Mouse (Mus musculus): Measurements from ENCODE around the gene Rbl2. TPM values are rescaled to one million over a fixed set of nuclear protein-coding genes. Genes with fewer than 3 reads are reported as not detected.

Gene Rbl2
- polyA plus RNA-seq, 1 experiment from 2014 or later: 20.8 TPM

GRCm38 (mm10) chr8:91117537-91117936 is 47.7 kb downstream of the Rbl2 start:
- no peak overlapping the region for H3K27ac ChIP-seq (ENCODE audit: low read length)
- WGBS: 88% methylated on average over 4 of the region's 4 CpGs
- H3K4me1 ChIP-seq (replicated peaks; ENCODE audit: control insufficient read depth, insufficient read depth, low read length): no peaks in the 10 kb centered on the region
- no peak overlapping the region for H3K4me3 ChIP-seq (ENCODE audit: low read length)
- no peaks in the 10 kb centered on the region for H3K27me3 ChIP-seq (ENCODE audit: control insufficient read depth, insufficient read depth, low read depth, low read length)
- no peak overlapping the region for H3K9ac ChIP-seq (ENCODE audit: low read length)
- H3K4me2 ChIP-seq (ENCODE audit: low read depth, low read length): no peak overlapping the region
- peaks cover 43% of the 10 kb centered on the region for H3K36me3 ChIP-seq (ENCODE audit: control insufficient read depth, insufficient read depth, low read length)
- ATAC-seq (ENCODE audit: low read depth): no peak
- H3K9me3 ChIP-seq (ENCODE audit: control insufficient read depth, low read length): no peaks in the 10 kb centered on the region

- no peaks in the 10 kb centered on the region for H3K4me1 ChIP-seq (replicated peaks; ENCODE audit: control insufficient read depth, insufficient read depth, low read length)
- 65% methylated on average over 3 of the region's 3 CpGs for WGBS
- ATAC-seq (ENCODE audit: low read depth): no peak
- H3K36me3 ChIP-seq (ENCODE audit: control insufficient read depth, insufficient read depth, low read length): peaks cover 45% of the 10 kb centered on the region
- no peaks in the 10 kb centered on the region for H3K9me3 ChIP-seq (ENCODE audit: control insufficient read depth, low read length)
- no peaks in the 10 kb centered on the region for H3K27me3 ChIP-seq (ENCODE audit: control insufficient read depth, insufficient read depth, low read depth, low read length)
- H3K9ac ChIP-seq (ENCODE audit: low read length): no peak overlapping the region
- H3K4me3 ChIP-seq (ENCODE audit: low read length): no peak overlapping the region
- no peak overlapping the region for H3K27ac ChIP-seq (ENCODE audit: low read length)
- no peak overlapping the region for H3K4me2 ChIP-seq (ENCODE audit: low read depth, low read length)
Observed at GRCm38 (mm10) chr8:91118131-91118530, 48.3 kb downstream of the Rbl2 start.

GRCm38 (mm10) chr8:91124315-91124714 is 54.5 kb downstream of the Rbl2 start:
- Histone ChIP-seq H3K9me3 (ENCODE audit: control insufficient read depth, low read length) (no peaks in the 10 kb centered on the region), H3K36me3 (ENCODE audit: control insufficient read depth, insufficient read depth, low read length) (peaks cover 61% of the 10 kb centered on the region), H3K27ac (ENCODE audit: low read length) (no peak overlapping the region), H3K9ac (ENCODE audit: low read length) (no peak overlapping the region), H3K4me1 (replicated peaks; ENCODE audit: control insufficient read depth, insufficient read depth, low read length) (no peaks in the 10 kb centered on the region), H3K4me3 (ENCODE audit: low read length) (no peak overlapping the region), H3K4me2 (ENCODE audit: low read depth, low read length) (no peak overlapping the region), H3K27me3 (ENCODE audit: control insufficient read depth, insufficient read depth, low read depth, low read length) (no peaks in the 10 kb centered on the region)
- ATAC-seq (ENCODE audit: low read depth): no peak
- 89% methylated on average over 5 of the region's 5 CpGs for WGBS

- WGBS: 90% methylated on average over 8 of the region's 8 CpGs
- Histone ChIP-seq H3K9me3 (ENCODE audit: control insufficient read depth, low read length) (no peaks in the 10 kb centered on the region), H3K27me3 (ENCODE audit: control insufficient read depth, insufficient read depth, low read depth, low read length) (no peaks in the 10 kb centered on the region), H3K4me2 (ENCODE audit: low read depth, low read length) (no peak overlapping the region), H3K36me3 (ENCODE audit: control insufficient read depth, insufficient read depth, low read length) (peaks cover 55% of the 10 kb centered on the region), H3K4me3 (ENCODE audit: low read length) (no peak overlapping the region), H3K27ac (ENCODE audit: low read length) (no peak overlapping the region), H3K9ac (ENCODE audit: low read length) (no peak overlapping the region), H3K4me1 (replicated peaks; ENCODE audit: control insufficient read depth, insufficient read depth, low read length) (no peaks in the 10 kb centered on the region)
- ATAC-seq (ENCODE audit: low read depth): no peak
Observed at GRCm38 (mm10) chr8:91126786-91127185, 56.9 kb downstream of the Rbl2 start.

- WGBS: 59% methylated on average over 4 of the region's 4 CpGs
- peak overlapping the region; percentile 84; the same call in 1 of the 2 replicates for H3K9ac ChIP-seq (ENCODE audit: low read length)
- peak overlapping the region; percentile 95 for H3K4me3 ChIP-seq (ENCODE audit: low read length)
- no peaks in the 10 kb centered on the region for H3K27me3 ChIP-seq (ENCODE audit: control insufficient read depth, insufficient read depth, low read depth, low read length)
- peaks cover 15% of the 10 kb centered on the region for H3K4me1 ChIP-seq (replicated peaks; ENCODE audit: control insufficient read depth, insufficient read depth, low read length)
- no peaks in the 10 kb centered on the region for H3K9me3 ChIP-seq (ENCODE audit: control insufficient read depth, low read length)
- no peak for ATAC-seq (ENCODE audit: low read depth)
- peaks cover 13% of the 10 kb centered on the region for H3K36me3 ChIP-seq (ENCODE audit: control insufficient read depth, insufficient read depth, low read length)
- peak overlapping the region; percentile 71 for H3K4me2 ChIP-seq (ENCODE audit: low read depth, low read length)
- peak overlapping the region; percentile 88 for H3K27ac ChIP-seq (ENCODE audit: low read length)
Observed at GRCm38 (mm10) chr8:91132731-91133130, 62.9 kb downstream of the Rbl2 start.

- Histone ChIP-seq H3K36me3 (ENCODE audit: control insufficient read depth, insufficient read depth, low read length) (peaks cover 8% of the 10 kb centered on the region), H3K4me2 (ENCODE audit: low read depth, low read length) (peak overlapping the region; percentile 71), H3K4me3 (ENCODE audit: low read length) (peak overlapping the region; percentile 95), H3K4me1 (replicated peaks; ENCODE audit: control insufficient read depth, insufficient read depth, low read length) (peaks cover 15% of the 10 kb centered on the region), H3K27me3 (ENCODE audit: control insufficient read depth, insufficient read depth, low read depth, low read length) (no peaks in the 10 kb centered on the region), H3K9ac (ENCODE audit: low read length) (peak overlapping the region; percentile 84), H3K9me3 (ENCODE audit: control insufficient read depth, low read length) (no peaks in the 10 kb centered on the region), H3K27ac (ENCODE audit: low read length) (peak overlapping the region; percentile 88)
- ATAC-seq (ENCODE audit: low read depth): peak; percentile 42
- WGBS: under 1% methylated on average over 50 of the region's 58 CpGs
Observed at GRCm38 (mm10) chr8:91133441-91134069, 63.7 kb downstream of the Rbl2 start.

- Histone ChIP-seq H3K27me3 (ENCODE audit: control insufficient read depth, insufficient read depth, low read depth, low read length) (no peaks in the 10 kb centered on the region), H3K27ac (ENCODE audit: low read length) (peak overlapping the region; percentile 67), H3K4me3 (ENCODE audit: low read length) (peak overlapping the region; percentile 95), H3K4me2 (ENCODE audit: low read depth, low read length) (peak overlapping the region; percentile 56), H3K36me3 (ENCODE audit: control insufficient read depth, insufficient read depth, low read length) (peaks cover 6% of the 10 kb centered on the region), H3K9me3 (ENCODE audit: control insufficient read depth, low read length) (no peaks in the 10 kb centered on the region), H3K9ac (ENCODE audit: low read length) (peak overlapping the region; percentile 57), H3K4me1 (replicated peaks; ENCODE audit: control insufficient read depth, insufficient read depth, low read length) (peaks cover 15% of the 10 kb centered on the region)
- ATAC-seq (ENCODE audit: low read depth): peak; percentile 98
- under 1% methylated on average over 24 of the region's 24 CpGs for WGBS
Observed at GRCm38 (mm10) chr8:91134070-91134475, 64.2 kb downstream of the Rbl2 start.

- H3K9me3 ChIP-seq (ENCODE audit: control insufficient read depth, low read length): no peaks in the 10 kb centered on the region
- H3K9ac ChIP-seq (ENCODE audit: low read length): peak overlapping the region; percentile 57; the same call in 1 of the 2 replicates
- peaks cover under 1% of the 10 kb centered on the region for H3K36me3 ChIP-seq (ENCODE audit: control insufficient read depth, insufficient read depth, low read length)
- peaks cover 15% of the 10 kb centered on the region for H3K4me1 ChIP-seq (replicated peaks; ENCODE audit: control insufficient read depth, insufficient read depth, low read length)
- no peaks in the 10 kb centered on the region for H3K27me3 ChIP-seq (ENCODE audit: control insufficient read depth, insufficient read depth, low read depth, low read length)
- peak overlapping the region; percentile 67 for H3K27ac ChIP-seq (ENCODE audit: low read length)
- ATAC-seq (ENCODE audit: low read depth): no peak
- H3K4me2 ChIP-seq (ENCODE audit: low read depth, low read length): peak overlapping the region; percentile 56
- 49% methylated on average over 12 of the region's 12 CpGs for WGBS
- H3K4me3 ChIP-seq (ENCODE audit: low read length): peak overlapping the region; percentile 95
Observed at GRCm38 (mm10) chr8:91134659-91135058, 64.8 kb downstream of the Rbl2 start.

GRCm38 (mm10) chr8:91135308-91136181 is 65.7 kb downstream of the Rbl2 start:
- Histone ChIP-seq H3K4me2 (ENCODE audit: low read depth, low read length) (no peak overlapping the region), H3K9me3 (ENCODE audit: control insufficient read depth, low read length) (no peaks in the 10 kb centered on the region), H3K9ac (ENCODE audit: low read length) (no peak overlapping the region), H3K36me3 (ENCODE audit: control insufficient read depth, insufficient read depth, low read length) (no peaks in the 10 kb centered on the region), H3K27me3 (ENCODE audit: control insufficient read depth, insufficient read depth, low read depth, low read length) (no peaks in the 10 kb centered on the region), H3K27ac (ENCODE audit: low read length) (0 out of 2 replicates have a peak overlapping the region, but pooled peaks have one; percentile 22), H3K4me3 (ENCODE audit: low read length) (no peak overlapping the region), H3K4me1 (replicated peaks; ENCODE audit: control insufficient read depth, insufficient read depth, low read length) (peaks cover 15% of the 10 kb centered on the region)
- ATAC-seq (ENCODE audit: low read depth): no peak
- 77% methylated on average over 14 of the region's 14 CpGs for WGBS
